Mouse (Mus musculus) heart, embryonic 13.5 days (tissue): Measurements from ENCODE around the gene Irf7. TPM values are rescaled to one million over a fixed set of nuclear protein-coding genes. Genes with fewer than 3 reads are reported as not detected.

ENCODE experiments used
- ATAC-seq: fragments of 200-750 bp; cut with Nextera tagmentation; 2 replicates; pipeline ENCODE4 v1.8.0; 2017; ENCODE audit warnings: moderate TSS enrichment; ENCODE audit not compliant: insufficient number of reproducible peaks, low FRiP score, low TSS enrichment; ENCODE audit errors: extremely low read depth
- H3K27ac ChIP-seq: fragments of 300-500 bp; sonication (generic); replicated peaks from 2 replicates; pipeline ENCODE4 v1.5.1; 2015; ENCODE audit warnings: moderate library complexity, mild to moderate bottlenecking, inconsistent platforms
- H3K27me3 ChIP-seq: fragments of 300-500 bp; sonication (generic); replicated peaks from 2 replicates; pipeline ENCODE4 v1.6.1; 2015; ENCODE audit warnings: mild to moderate bottlenecking, inconsistent platforms
- H3K36me3 ChIP-seq: fragments of 300-500 bp; sonication (generic); 2 replicates; pipeline ENCODE4 v1.6.1; 2015; ENCODE audit warnings: mild to moderate bottlenecking, inconsistent platforms
- H3K4me1 ChIP-seq: fragments of 300-500 bp; sonication (generic); 2 replicates; pipeline ENCODE4 v1.6.1; 2015; ENCODE audit warnings: inconsistent platforms
- H3K4me2 ChIP-seq: fragments of 300-500 bp; sonication (generic); 2 replicates; pipeline ENCODE4 v1.6.1; 2015; ENCODE audit warnings: inconsistent platforms, mild to moderate bottlenecking, moderate library complexity
- H3K4me3 ChIP-seq: fragments of 300-500 bp; sonication (generic); 2 replicates; pipeline ENCODE4 v1.5.1; 2015; ENCODE audit warnings: moderate library complexity, mild to moderate bottlenecking, inconsistent platforms
- H3K9ac ChIP-seq: fragments of 300-500 bp; sonication (generic); 2 replicates; pipeline ENCODE4 v1.6.1; 2015; ENCODE audit warnings: inconsistent platforms, mild to moderate bottlenecking, moderate library complexity
- H3K9me3 ChIP-seq: fragments of 300-500 bp; sonication (generic); 2 replicates; pipeline ENCODE4 v1.6.1; 2016; ENCODE audit warnings: inconsistent platforms
- WGBS: fragments of 180-500 bp; shearing (Covaris S2); methylation state at CpG from one replicate; pipeline ENCODE4 v1.1.7; 2015; ENCODE audit warnings: mixed read lengths; 5-methylcytosine and 5-hydroxymethylcytosine counted together
- polyA plus RNA-seq: library from polyadenylated mRNA; unstranded; fragments of >200 nt; fragmentation: Nextera tagmentation; extraction: Ambion mirVana; gene quantifications from 2 replicates; pipeline ENCODE4 v1.2.1, GENCODE M21; 2015

Irf7 gene
- polyA plus RNA-seq, 1 experiment from 2014 or later: 3.4 TPM

DNA sequence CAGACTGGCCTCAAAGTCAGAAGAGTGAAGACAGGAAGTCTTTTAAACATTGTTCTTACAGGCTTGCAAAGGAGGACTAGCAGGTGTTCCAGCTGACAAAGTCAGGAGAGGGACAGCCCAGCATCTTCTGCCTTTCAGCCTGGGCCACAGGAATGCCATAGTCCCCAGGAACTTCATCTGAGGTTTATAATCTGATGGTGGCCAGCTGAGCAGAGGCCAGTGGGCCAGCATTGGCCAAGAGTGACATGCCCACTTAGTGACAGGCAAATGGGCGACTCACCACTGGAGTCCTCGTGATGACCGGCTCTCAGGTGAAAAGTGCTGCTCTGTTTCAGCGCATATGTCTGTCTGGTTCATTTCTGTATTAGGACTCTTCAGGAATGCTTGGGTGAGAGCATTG is 35.7 kb downstream of the Irf7 start:
- Histone ChIP-seq H3K27ac (no peak overlapping the region), H3K27me3 (no peaks in the 10 kb centered on the region), H3K4me3 (peak overlapping the region; percentile 99), H3K9ac (peak overlapping the region; percentile 98; the same call in 1 of the 2 replicates), H3K4me2 (peak overlapping the region; percentile 97), H3K36me3 (peaks cover 52% of the 10 kb centered on the region), H3K9me3 (no peaks in the 10 kb centered on the region), H3K4me1 (peaks cover 23% of the 10 kb centered on the region)
- no peak for ATAC-seq
- WGBS: 87% methylated on average over 4 of the region's 4 CpGs

- Histone ChIP-seq H3K9me3 (no peaks in the 10 kb centered on the region), H3K4me2 (peak overlapping the region; percentile 97), H3K36me3 (peaks cover 43% of the 10 kb centered on the region), H3K4me3 (peak overlapping the region; percentile 99), H3K27me3 (no peaks in the 10 kb centered on the region), H3K4me1 (peaks cover 23% of the 10 kb centered on the region), H3K9ac (peak overlapping the region; percentile 98), H3K27ac (no peak overlapping the region)
- no peak for ATAC-seq
- 49% methylated on average over 6 of the region's 6 CpGs for WGBS
Observed at GRCm38 (mm10) chr7:141229702-141230101, 36.6 kb downstream of the Irf7 start.

DNA sequence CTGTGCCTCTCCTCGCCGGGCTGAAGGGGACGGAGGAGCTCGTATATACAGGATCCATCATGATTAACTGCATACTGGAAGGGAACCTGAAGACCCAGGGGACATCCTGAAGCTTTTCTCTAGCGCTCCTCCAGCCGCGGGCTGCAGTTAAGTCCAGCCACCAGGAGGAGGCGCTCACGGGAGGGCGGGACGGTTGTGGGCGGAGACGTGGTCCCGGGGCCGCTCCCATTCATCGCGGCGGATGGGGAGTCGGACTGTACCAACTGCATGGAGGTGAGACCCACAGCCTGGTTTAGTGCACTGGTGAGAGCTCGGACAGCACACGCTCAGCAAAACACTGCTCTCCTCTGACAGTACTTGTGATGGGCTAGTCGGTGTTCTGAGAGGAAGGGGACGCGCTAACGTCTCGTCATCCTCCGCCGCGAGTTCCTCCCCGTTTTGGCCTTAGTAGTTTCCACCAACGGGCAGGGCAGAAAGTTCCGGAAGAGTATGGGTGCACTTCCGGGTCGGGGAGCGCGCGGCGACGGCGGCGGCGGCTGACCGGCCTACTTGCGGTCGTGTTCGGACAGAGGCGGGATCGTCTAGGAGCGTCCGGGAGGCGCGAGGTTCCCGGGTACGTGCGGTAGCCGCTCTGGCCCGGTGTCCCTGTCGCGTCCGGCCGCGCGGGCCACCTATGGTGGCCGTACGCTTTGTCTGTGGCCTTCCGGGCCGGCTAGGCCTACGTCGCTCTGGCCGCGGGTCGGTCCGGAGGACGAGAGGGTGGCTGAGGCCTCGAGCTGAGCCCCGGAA is 37.8 kb downstream of the Irf7 start, which contains the start of gene Phrf1:
Gene Phrf1, plus strand, starts transcription at position 506 of the 789 bp plus-strand sequence.
- H3K4me3 ChIP-seq: peak within 1 kb of the TSS; percentile 99
- ATAC-seq: peak; percentile 91
- no peaks in the 10 kb centered on the region for H3K27me3 ChIP-seq
- peak within 1 kb of the TSS; percentile 98 for H3K9ac ChIP-seq
- peaks cover 31% of the 10 kb centered on the region for H3K36me3 ChIP-seq
- no peaks in the 10 kb centered on the region for H3K9me3 ChIP-seq
- under 1% methylated on average over 76 of the region's 76 CpGs for WGBS
- peaks cover 23% of the 10 kb centered on the region for H3K4me1 ChIP-seq
- peak within 1 kb of the TSS; percentile 97 for H3K4me2 ChIP-seq
- H3K27ac ChIP-seq: peak within 1 kb of the TSS; percentile 95

DNA sequence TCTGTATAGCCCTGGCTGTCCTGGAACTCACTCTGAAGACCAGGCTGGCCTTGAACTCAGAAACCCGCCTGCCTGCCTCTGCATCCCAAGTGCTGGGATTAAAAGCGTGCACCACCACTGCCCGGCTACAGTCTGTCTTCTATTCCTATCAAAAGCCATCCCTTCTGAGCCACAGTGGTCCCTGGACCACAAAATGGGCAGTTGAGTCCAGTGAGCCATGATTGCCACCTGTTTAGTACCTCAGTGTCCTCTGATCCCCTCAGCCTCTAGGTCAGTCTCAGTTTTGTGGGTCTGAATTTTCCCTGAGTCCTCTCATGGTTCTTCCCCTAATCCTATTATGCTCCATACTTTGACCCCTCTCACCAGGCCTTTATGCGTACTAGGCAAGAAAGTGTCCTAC is 38.5 kb downstream of the Irf7 start:
- no peaks in the 10 kb centered on the region for H3K27me3 ChIP-seq
- peak overlapping the region; percentile 97 for H3K4me2 ChIP-seq
- H3K9ac ChIP-seq: peak overlapping the region; percentile 98
- 80% methylated on average over 4 of the region's 4 CpGs for WGBS
- H3K36me3 ChIP-seq: peaks cover 24% of the 10 kb centered on the region
- no peaks in the 10 kb centered on the region for H3K9me3 ChIP-seq
- ATAC-seq: no peak
- peak overlapping the region; percentile 99 for H3K4me3 ChIP-seq
- peaks cover 28% of the 10 kb centered on the region for H3K4me1 ChIP-seq
- peak overlapping the region; percentile 95; the same call in 1 of the 2 replicates for H3K27ac ChIP-seq

- 84% methylated on average over 6 of the region's 6 CpGs for WGBS
- Histone ChIP-seq H3K9ac (no peak overlapping the region), H3K27ac (no peak overlapping the region), H3K4me3 (no peak overlapping the region), H3K4me1 (peaks cover 37% of the 10 kb centered on the region), H3K4me2 (no peak overlapping the region), H3K27me3 (no peaks in the 10 kb centered on the region), H3K9me3 (no peaks in the 10 kb centered on the region), H3K36me3 (peaks cover 11% of the 10 kb centered on the region)
- ATAC-seq: no peak
Observed at GRCm38 (mm10) chr7:141226535-141226934, 39.7 kb downstream of the Irf7 start.

DNA sequence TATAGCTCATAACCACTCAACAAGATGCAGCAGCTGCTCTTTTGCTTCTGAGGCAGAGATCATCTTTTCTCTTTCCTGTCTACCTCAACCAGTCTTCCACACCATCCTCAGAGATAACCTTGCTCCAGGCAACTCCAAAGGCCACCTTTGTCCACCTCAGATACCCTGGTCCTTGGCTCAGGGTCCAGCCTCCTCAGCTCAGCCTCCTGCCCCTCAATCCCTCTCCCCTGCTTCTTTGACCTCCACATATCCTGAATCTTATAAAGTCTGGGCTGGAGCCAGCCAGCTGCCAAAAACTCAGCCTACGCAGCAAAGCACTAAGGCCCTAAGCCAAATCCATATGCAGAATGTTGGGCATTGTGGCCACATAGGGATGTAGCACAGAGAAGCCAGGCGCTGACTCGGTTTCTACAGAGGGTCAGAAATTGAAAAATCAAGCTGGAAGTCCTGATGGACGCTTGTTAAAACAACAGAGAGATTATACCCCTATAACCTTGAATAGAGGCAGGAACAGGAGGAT is 43.5 kb downstream of the Irf7 start:
- peaks cover 17% of the 10 kb centered on the region for H3K36me3 ChIP-seq
- no peak for ATAC-seq
- no peaks in the 10 kb centered on the region for H3K27me3 ChIP-seq
- H3K4me3 ChIP-seq: 0 out of 2 replicates have a peak overlapping the region, but pooled peaks have one; percentile 68
- H3K27ac ChIP-seq: peak overlapping the region; percentile 91
- peaks cover 36% of the 10 kb centered on the region for H3K4me1 ChIP-seq
- peak overlapping the region; percentile 83 for H3K4me2 ChIP-seq
- WGBS: 86% methylated on average over 4 of the region's 4 CpGs
- no peaks in the 10 kb centered on the region for H3K9me3 ChIP-seq
- H3K9ac ChIP-seq: peak overlapping the region; percentile 89

DNA sequence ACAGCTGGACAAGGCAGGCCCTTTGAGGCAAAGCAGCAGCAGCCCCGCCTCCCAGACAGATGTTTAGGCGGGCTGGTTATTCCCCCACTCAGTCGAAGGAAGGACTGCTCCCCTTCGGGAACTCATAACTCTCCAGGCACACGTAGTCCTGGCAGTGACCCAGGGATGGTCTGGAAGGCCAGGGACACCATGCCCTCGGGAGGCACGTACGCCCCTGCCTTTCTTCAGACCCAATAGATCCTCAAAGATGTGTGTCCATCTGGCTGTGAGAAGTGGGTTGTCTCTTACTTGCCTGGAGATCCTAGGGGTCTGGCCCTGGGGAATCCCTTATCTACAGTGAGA is 44.2 kb downstream of the Irf7 start:
- WGBS: 7% methylated on average over 8 of the region's 8 CpGs
- Histone ChIP-seq H3K4me3 (peak overlapping the region; percentile 68), H3K9me3 (no peaks in the 10 kb centered on the region), H3K4me2 (peak overlapping the region; percentile 83), H3K27ac (peak overlapping the region; percentile 91), H3K9ac (peak overlapping the region; percentile 89), H3K27me3 (no peaks in the 10 kb centered on the region), H3K36me3 (peaks cover 20% of the 10 kb centered on the region), H3K4me1 (peaks cover 42% of the 10 kb centered on the region)
- no peak for ATAC-seq

DNA sequence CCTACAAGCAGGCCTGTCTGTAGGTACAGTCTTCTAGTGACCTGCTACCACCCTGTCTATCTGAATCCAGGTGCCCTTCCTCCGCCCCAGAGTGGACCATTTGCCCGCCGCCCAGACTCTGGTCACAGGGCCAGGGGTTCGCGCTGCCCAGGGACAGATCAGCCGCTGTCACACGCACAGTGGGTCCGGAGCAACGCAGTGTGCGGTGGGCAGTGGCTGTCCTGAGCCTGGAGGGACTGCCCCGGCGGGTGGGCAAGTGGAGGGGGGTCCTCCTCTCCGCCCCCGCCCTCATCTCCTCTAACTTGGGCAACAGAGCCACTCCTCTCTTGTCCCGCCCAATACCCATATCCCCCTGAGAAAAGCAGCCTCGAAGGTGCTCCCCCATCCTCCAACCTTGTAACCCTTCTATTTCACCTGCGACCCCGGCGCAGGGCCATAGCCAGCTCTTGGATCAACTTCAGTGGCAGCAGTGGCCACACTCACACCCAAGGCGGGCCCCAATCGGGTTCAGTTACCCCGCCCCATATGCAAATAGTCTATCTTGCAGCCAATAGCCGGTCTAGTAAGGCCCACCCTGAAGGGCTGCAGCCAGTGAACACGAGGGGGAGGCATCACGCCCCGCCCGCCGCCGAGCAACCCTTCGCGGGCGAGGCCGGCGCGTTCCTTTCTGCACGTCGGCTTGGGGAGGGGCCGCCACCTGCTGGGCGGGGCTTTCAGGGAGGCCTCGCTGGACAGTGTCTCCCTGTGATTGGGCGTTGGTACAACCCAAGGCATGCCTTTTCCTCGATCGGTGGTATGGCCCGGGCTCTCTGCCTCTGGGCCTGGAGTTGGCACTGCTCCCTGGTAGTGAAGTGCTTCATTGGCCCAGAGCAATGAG is 44.8 kb downstream of the Irf7 start:
- Histone ChIP-seq H3K4me2 (peak overlapping the region; percentile 83), H3K9ac (peak overlapping the region; percentile 89), H3K36me3 (peaks cover 20% of the 10 kb centered on the region), H3K27me3 (no peaks in the 10 kb centered on the region), H3K27ac (peak overlapping the region; percentile 91), H3K9me3 (no peaks in the 10 kb centered on the region), H3K4me1 (peaks cover 48% of the 10 kb centered on the region), H3K4me3 (peak overlapping the region; percentile 68)
- WGBS: 2% methylated on average over 44 of the region's 44 CpGs
- ATAC-seq: peak; percentile 95

GRCm38 (mm10) chr7:141220377-141220776 is 45.9 kb downstream of the Irf7 start:
- H3K36me3 ChIP-seq: peaks cover 20% of the 10 kb centered on the region
- ATAC-seq: no peak
- 72% methylated on average over 1 of the region's 1 CpGs for WGBS

GRCm38 (mm10) chr7:141219558-141220099 is 46.7 kb downstream of the Irf7 start:
- ATAC-seq: no peak
- H3K4me3 ChIP-seq: no peak overlapping the region
- peaks cover 59% of the 10 kb centered on the region for H3K4me1 ChIP-seq
- no peaks in the 10 kb centered on the region for H3K9me3 ChIP-seq
- no peaks in the 10 kb centered on the region for H3K27me3 ChIP-seq
- H3K9ac ChIP-seq: peak overlapping the region; percentile 89; the same call in 1 of the 2 replicates
- H3K27ac ChIP-seq: no peak overlapping the region
- peaks cover 20% of the 10 kb centered on the region for H3K36me3 ChIP-seq
- WGBS: 94% methylated on average over 1 of the region's 1 CpGs
- peak overlapping the region; percentile 83 for H3K4me2 ChIP-seq

More at GRCm38 (mm10) chr7:141220377-141220776, 45.9 kb downstream of the Irf7 start:
- Histone ChIP-seq H3K27ac (no peak overlapping the region; the same call in 1 of the 2 replicates), H3K9ac (peak overlapping the region; percentile 89), H3K4me1 (peaks cover 53% of the 10 kb centered on the region), H3K9me3 (no peaks in the 10 kb centered on the region), H3K4me2 (peak overlapping the region; percentile 83), H3K4me3 (peak overlapping the region; percentile 68), H3K27me3 (no peaks in the 10 kb centered on the region)
